Mouse (Mus musculus) cerebellum, adult 2 months (tissue): Measurements from ENCODE around the gene Prkce. TPM values are rescaled to one million over a fixed set of nuclear protein-coding genes. Genes with fewer than 3 reads are reported as not detected.
"Not testable (repeated sequence)": the region's sequence is repeated elsewhere in the genome, so short reads cannot be mapped to it uniquely, and the experiment has no call there.

Source experiments
- DNase-seq, 2 experiments: peaks; one replicate each; pipeline ENCODE4 v3.0.0; 2021
- H3K27ac ChIP-seq: fragments of 200-500 bp; 2 replicates; pipeline ENCODE4 v1.5.1; 2012; ENCODE audit warnings: low read length, control low read depth, inconsistent platforms; ENCODE audit not compliant: insufficient read depth
- H3K27me3 ChIP-seq: fragments of 200-500 bp; 2 replicates; pipeline ENCODE4 v1.6.1; 2012; ENCODE audit warnings: inconsistent platforms, mild to moderate bottlenecking, low read length, moderate library complexity; ENCODE audit not compliant: control insufficient read depth, insufficient read depth
- H3K4me1 ChIP-seq: fragments of 200-500 bp; 2 replicates; pipeline ENCODE4 v1.6.1; 2011; ENCODE audit warnings: low read length; ENCODE audit not compliant: control insufficient read depth, insufficient read depth
- H3K4me3 ChIP-seq: fragments of 200-500 bp; replicated peaks from 2 replicates; pipeline ENCODE3; 2011; ENCODE audit warnings: mild to moderate bottlenecking, low read depth, low read length, control low read depth; ENCODE audit not compliant: insufficient read depth
- CTCF ChIP-seq: fragments of 200-500 bp; IDR thresholded peaks from 2 replicates; pipeline ENCODE4 v1.5.1; 2011; ENCODE audit warnings: low read depth, mild to moderate bottlenecking, control low read depth, low read length, moderate library complexity, borderline replicate concordance; ENCODE audit not compliant: insufficient read depth
- POLR2A ChIP-seq: fragments of 200-500 bp; IDR thresholded peaks from 2 replicates; pipeline ENCODE4 v1.6.1; 2011; ENCODE audit warnings: low read length, control low read depth, borderline replicate concordance; ENCODE audit not compliant: insufficient read depth
- WGBS: fragments of 180-500 bp; shearing (Covaris S2); methylation state at CpG from one replicate; pipeline ENCODE4 v1.1.7; 2018; 5-methylcytosine and 5-hydroxymethylcytosine counted together
- polyA plus RNA-seq: library from polyadenylated mRNA; depleted of rRNA; stranded (reverse); fragments of >200 nt; gene quantifications from 2 replicates; pipeline ENCODE4 v1.2.3, GENCODE M21; 2012

Prkce gene
- polyA plus RNA-seq, 1 experiment: 53.7 TPM

GRCm38 (mm10) chr17:86465865-86466264 lies 298.3 kb downstream of the Prkce start:
- DNase-seq: no peak
- TF ChIP-seq CTCF (no peak), POLR2A (no peak)
- Histone ChIP-seq H3K4me1 (peaks cover 46% of the 10 kb centered on the region), H3K27ac (no peak overlapping the region), H3K27me3 (no peaks in the 10 kb centered on the region), H3K4me3 (no peak overlapping the region)
- 83% methylated on average over 13 of the region's 13 CpGs for WGBS

DNA sequence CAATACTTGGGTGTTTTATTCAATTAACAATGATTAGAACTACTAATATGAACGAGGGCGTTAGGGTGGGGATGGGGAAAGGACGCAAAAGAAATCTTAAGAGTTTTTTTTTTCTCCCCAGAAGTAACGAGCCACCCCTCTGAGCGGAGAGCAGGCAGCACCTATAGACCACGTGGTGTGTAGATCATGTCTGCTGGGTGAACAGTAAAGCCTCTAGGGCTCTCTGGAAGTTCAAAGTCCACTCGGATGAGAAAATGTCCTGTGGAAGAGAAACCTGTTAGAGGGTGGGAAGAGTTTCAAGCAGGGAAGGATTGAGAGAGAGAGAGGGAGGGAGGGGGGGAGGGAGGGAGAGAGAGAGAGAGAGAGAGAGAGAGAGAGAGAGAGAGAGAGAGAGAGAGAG lies 298.8 kb downstream of the Prkce start:
- Histone ChIP-seq H3K4me3 (no peak overlapping the region), H3K27ac (no peak overlapping the region), H3K4me1 (peaks cover 46% of the 10 kb centered on the region), H3K27me3 (no peaks in the 10 kb centered on the region)
- WGBS: 91% methylated on average over 7 of the region's 7 CpGs
- DNase-seq: no peak
- TF ChIP-seq CTCF: no peak
- no peak for TF ChIP-seq POLR2A

DNA sequence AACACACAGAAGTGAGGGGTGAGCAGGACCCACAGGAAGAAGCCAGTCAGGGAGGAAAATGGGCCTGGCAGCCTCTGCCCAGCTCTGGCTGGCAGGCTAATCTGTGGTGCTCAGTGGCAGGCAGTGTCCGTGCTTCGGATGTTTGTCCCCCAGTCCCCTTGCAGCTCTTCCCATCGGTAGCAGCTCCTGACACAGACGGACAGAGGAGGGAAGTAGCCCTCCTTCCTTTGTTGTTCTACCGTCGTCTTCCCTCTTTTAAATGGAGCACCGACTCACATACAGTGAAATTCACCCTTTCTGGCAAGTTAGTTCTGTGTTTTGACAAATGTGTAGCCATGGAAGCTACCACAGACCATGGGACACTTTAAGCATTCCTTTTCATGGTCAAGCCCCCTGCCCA lies 299.3 kb downstream of the Prkce start:
- no peaks in the 10 kb centered on the region for H3K27me3 ChIP-seq
- H3K27ac ChIP-seq: no peak overlapping the region
- no peak overlapping the region for H3K4me3 ChIP-seq
- no peak for DNase-seq
- TF ChIP-seq POLR2A (no peak), CTCF (no peak)
- 67% methylated on average over 7 of the region's 7 CpGs for WGBS
- H3K4me1 ChIP-seq: peaks cover 46% of the 10 kb centered on the region

DNA sequence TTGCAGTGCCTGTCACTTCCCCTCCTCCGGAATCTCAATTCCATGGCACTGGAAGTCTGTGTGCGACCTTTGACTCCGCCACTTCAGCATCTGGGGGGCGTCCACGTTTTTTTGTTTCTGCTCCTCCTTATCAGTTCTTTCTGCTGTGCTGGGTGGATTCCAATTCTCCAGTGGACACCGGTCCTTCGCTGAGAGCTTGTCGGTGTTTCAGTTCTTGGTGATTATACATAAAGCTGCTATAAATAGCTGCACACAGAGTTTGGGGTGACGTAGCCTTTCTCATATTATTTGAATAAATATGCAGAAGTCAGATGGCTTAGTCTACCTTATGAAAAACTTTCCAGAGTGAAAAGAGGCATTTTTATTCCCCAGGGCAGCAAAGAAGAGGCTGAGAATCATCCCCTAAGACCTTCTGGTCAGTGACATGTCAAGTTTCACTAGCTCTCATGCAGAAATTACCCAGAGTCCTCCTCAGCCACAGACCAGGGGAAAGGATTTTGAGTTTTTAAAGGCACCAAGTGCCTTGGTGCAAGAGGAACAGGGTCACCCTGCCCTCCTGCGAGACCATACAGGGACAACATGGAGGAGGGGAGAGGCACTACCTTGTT lies 299.8 kb downstream of the Prkce start:
- no peak for DNase-seq
- Histone ChIP-seq H3K4me3 (no peak overlapping the region), H3K4me1 (peaks cover 46% of the 10 kb centered on the region), H3K27ac (no peak overlapping the region), H3K27me3 (no peaks in the 10 kb centered on the region)
- 76% methylated on average over 10 of the region's 10 CpGs for WGBS
- no peak for TF ChIP-seq POLR2A
- no peak for TF ChIP-seq CTCF

DNA sequence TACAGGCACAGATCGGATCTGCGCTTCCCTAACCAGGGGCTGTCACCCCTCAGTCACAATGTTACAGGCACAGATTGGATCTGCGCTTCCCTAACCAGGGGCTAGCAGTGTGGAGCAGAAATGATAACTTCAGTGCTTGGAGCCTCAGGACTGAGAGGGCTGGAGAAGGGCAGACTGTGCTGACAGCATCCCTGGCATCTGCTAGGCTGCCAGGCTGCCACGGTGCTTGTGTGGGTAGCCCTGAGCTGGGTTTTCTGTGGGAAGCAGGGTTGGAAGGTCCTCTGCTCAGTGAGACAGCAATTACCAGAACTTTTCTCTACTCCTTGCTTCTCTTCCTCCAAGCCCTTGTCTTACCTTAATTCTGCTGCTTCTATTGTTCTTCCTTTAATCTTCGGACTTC lies 300.4 kb downstream of the Prkce start:
- TF ChIP-seq POLR2A: no peak
- no peak for TF ChIP-seq CTCF
- H3K4me1 ChIP-seq: peaks cover 46% of the 10 kb centered on the region
- DNase-seq: peak in 1 of 2 experiments; percentile 55
- no peak overlapping the region for H3K27ac ChIP-seq
- 71% methylated on average over 5 of the region's 5 CpGs for WGBS
- H3K27me3 ChIP-seq: no peaks in the 10 kb centered on the region
- H3K4me3 ChIP-seq: no peak overlapping the region

GRCm38 (mm10) chr17:86470160-86470559 lies 302.6 kb downstream of the Prkce start:
- TF ChIP-seq POLR2A (no peak), CTCF (no peak)
- H3K4me1 ChIP-seq: peaks cover 28% of the 10 kb centered on the region
- WGBS: 94% methylated on average over 5 of the region's 5 CpGs

DNA sequence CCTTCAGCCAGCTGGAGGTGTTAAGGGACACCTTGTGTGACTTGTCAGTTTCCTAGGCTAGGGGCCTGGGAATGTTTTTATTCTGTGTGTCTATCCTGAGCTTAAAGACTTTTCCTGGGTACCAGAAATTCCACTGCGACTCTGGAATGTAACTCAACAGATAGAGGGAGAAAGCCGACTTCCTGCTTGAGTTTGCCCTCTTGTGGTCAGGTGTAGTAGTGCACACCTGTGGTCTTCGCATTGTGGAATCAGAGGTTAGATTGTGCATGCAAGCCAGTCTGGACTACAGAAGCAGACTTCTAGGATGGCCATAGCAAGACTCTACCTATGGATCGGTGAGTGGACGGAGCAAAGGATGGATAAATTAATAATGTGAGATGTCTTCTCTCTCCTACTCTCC lies 304.1 kb downstream of the Prkce start:
- 34% methylated on average over 5 of the region's 5 CpGs for WGBS
- peak; percentile 72 to 86 for DNase-seq

More at GRCm38 (mm10) chr17:86470160-86470559, 302.6 kb downstream of the Prkce start:
- Histone ChIP-seq H3K27me3 (no peaks in the 10 kb centered on the region), H3K4me3 (no peak overlapping the region), H3K27ac (no peak overlapping the region)
- no peak for DNase-seq

GRCm38 (mm10) chr17:86476674-86477073 lies 309.1 kb downstream of the Prkce start:
- Histone ChIP-seq H3K4me3 (no peak overlapping the region), H3K4me1 (0 out of 2 replicates have a peak, but pooled peaks cover 2% of the 10 kb centered on the region), H3K27ac (no peak overlapping the region), H3K27me3 (no peaks in the 10 kb centered on the region)
- WGBS: 93% methylated on average over 10 of the region's 10 CpGs
- no peak for TF ChIP-seq CTCF
- no peak for TF ChIP-seq POLR2A
- DNase-seq: no peak

More for the DNA sequence above, 304.1 kb downstream of the Prkce start:
- peak; percentile 84 for TF ChIP-seq CTCF
- no peak for TF ChIP-seq POLR2A
- no peak overlapping the region for H3K4me3 ChIP-seq
- no peak overlapping the region for H3K27ac ChIP-seq
- peaks cover 23% of the 10 kb centered on the region for H3K4me1 ChIP-seq
- H3K27me3 ChIP-seq: no peaks in the 10 kb centered on the region

DNA sequence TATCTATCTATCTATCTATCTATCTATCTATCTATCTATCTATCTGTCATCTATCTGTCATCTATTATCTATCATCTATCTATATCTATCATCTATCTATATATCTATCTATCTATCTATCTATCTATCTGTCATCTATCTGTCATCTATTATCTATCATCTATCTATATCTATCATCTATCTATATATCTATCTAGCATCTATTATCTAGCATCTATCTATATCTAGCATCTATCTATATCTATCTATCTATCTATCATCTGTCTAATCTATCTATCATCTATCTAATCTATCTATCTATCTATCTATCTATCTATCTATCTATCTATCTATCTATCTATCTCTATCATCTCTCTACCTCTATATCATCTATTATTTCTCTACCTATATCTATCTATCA lies 309.8 kb downstream of the Prkce start:
- not testable (repeated sequence) for H3K4me3 ChIP-seq, H3K4me1 ChIP-seq, H3K27ac ChIP-seq, DNase-seq, H3K27me3 ChIP-seq
